Mouse (Mus musculus): Measurements from ENCODE around the gene Fndc7. TPM values are rescaled to one million over a fixed set of nuclear protein-coding genes. Genes with fewer than 3 reads are reported as not detected.

Gene Fndc7
- polyA plus RNA-seq, 1 experiment from 2014 or later: 0.26 TPM

GRCm38 (mm10) chr3:108911081-108911547 lies 21.3 kb upstream of the Fndc7 start:
- Histone ChIP-seq H3K4me3 (peak overlapping the region; percentile 93), H3K27ac (peak overlapping the region; percentile 98), H3K27me3 (ENCODE audit: insufficient read depth, poor library complexity, severe bottlenecking) (no peaks in the 10 kb centered on the region), H3K4me1 (peaks cover 7% of the 10 kb centered on the region; the same call in 1 of the 2 replicates), H3K36me3 (peaks cover 23% of the 10 kb centered on the region), H3K9me3 (no peaks in the 10 kb centered on the region)
- peak; percentile 89 for DNase-seq (ENCODE audit: low spot score)
- WGBS: 1% methylated on average over 42 of the region's 44 CpGs

GRCm38 (mm10) chr3:108910303-108911080 lies 20.7 kb upstream of the Fndc7 start:
- H3K4me1 ChIP-seq: peaks cover 7% of the 10 kb centered on the region; the same call in 1 of the 2 replicates
- peak overlapping the region; percentile 98 for H3K27ac ChIP-seq
- no peaks in the 10 kb centered on the region for H3K9me3 ChIP-seq
- under 1% methylated on average over 32 of the region's 32 CpGs for WGBS
- peak; percentile 78 for DNase-seq (ENCODE audit: low spot score)
- H3K4me3 ChIP-seq: peak overlapping the region; percentile 93
- H3K27me3 ChIP-seq (ENCODE audit: insufficient read depth, poor library complexity, severe bottlenecking): no peaks in the 10 kb centered on the region
- peaks cover 29% of the 10 kb centered on the region for H3K36me3 ChIP-seq

DNA sequence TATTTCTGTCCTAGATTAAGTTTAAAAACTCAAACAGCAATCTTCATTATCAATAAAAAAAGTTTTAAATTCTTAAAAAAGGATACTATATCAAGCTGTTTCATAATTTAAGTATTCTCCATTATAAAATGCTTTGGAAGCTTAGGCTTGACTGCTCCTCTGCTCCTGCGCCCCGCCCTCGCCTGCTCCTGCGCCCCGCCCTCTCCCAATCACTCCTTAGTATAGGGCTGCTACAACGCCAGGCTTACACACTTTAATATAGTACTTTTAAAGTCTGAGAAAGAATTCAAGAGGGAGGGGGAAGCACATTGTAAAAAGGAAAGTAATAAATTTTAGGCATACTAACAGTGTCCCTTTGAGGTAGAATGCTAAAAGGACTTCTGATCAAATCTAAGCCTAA lies 13.1 kb upstream of the Fndc7 start:
- no peak overlapping the region for H3K27ac ChIP-seq
- H3K4me1 ChIP-seq: no peaks in the 10 kb centered on the region
- 87% methylated on average over 6 of the region's 6 CpGs for WGBS
- no peak for DNase-seq (ENCODE audit: low spot score)
- H3K4me3 ChIP-seq: no peak overlapping the region
- H3K9me3 ChIP-seq: no peaks in the 10 kb centered on the region
- no peaks in the 10 kb centered on the region for H3K27me3 ChIP-seq (ENCODE audit: insufficient read depth, poor library complexity, severe bottlenecking)
- peaks cover 72% of the 10 kb centered on the region for H3K36me3 ChIP-seq

DNA sequence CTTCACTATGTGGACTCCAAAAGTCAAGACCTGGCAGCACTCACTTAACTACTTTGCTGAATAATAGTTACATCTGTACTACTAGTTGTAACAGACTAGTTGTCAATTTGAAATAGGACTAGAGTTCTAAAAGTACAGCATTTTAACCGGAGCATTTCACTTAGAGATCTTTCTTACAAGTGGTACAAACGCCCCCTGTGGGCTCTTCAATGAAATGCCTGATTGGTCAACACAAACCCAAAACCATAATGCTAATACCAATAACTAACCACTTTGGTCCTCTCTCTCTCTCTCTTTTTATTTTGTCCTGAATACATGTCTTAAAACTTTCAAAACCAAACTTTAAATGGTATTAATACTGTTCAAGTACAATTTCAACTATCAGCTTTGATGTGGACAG lies 12.2 kb upstream of the Fndc7 start:
- no peak overlapping the region for H3K4me3 ChIP-seq
- H3K4me1 ChIP-seq: no peaks in the 10 kb centered on the region
- no peak for DNase-seq (ENCODE audit: low spot score)
- H3K27me3 ChIP-seq (ENCODE audit: insufficient read depth, poor library complexity, severe bottlenecking): no peaks in the 10 kb centered on the region
- no peaks in the 10 kb centered on the region for H3K9me3 ChIP-seq
- peaks cover 63% of the 10 kb centered on the region for H3K36me3 ChIP-seq
- WGBS: 50% methylated on average over 2 of the region's 2 CpGs
- no peak overlapping the region for H3K27ac ChIP-seq

- DNase-seq (ENCODE audit: low spot score): no peak
- Histone ChIP-seq H3K27ac (no peak overlapping the region), H3K36me3 (peaks cover 51% of the 10 kb centered on the region), H3K4me1 (no peaks in the 10 kb centered on the region), H3K9me3 (no peaks in the 10 kb centered on the region), H3K4me3 (no peak overlapping the region), H3K27me3 (ENCODE audit: insufficient read depth, poor library complexity, severe bottlenecking) (no peaks in the 10 kb centered on the region)
- 77% methylated on average over 5 of the region's 5 CpGs for WGBS
Observed at GRCm38 (mm10) chr3:108900681-108901080, 10.9 kb upstream of the Fndc7 start.

GRCm38 (mm10) chr3:108900147-108900546 lies 10.3 kb upstream of the Fndc7 start:
- no peak overlapping the region for H3K4me3 ChIP-seq
- no peaks in the 10 kb centered on the region for H3K4me1 ChIP-seq
- WGBS: 82% methylated on average over 3 of the region's 3 CpGs
- no peak for DNase-seq (ENCODE audit: low spot score)
- peaks cover 45% of the 10 kb centered on the region for H3K36me3 ChIP-seq
- H3K27me3 ChIP-seq (ENCODE audit: insufficient read depth, poor library complexity, severe bottlenecking): no peaks in the 10 kb centered on the region
- no peak overlapping the region for H3K27ac ChIP-seq
- no peaks in the 10 kb centered on the region for H3K9me3 ChIP-seq

- Histone ChIP-seq H3K36me3 (peaks cover 30% of the 10 kb centered on the region), H3K4me3 (no peak overlapping the region), H3K4me1 (no peaks in the 10 kb centered on the region), H3K9me3 (no peaks in the 10 kb centered on the region), H3K27ac (no peak overlapping the region), H3K27me3 (ENCODE audit: insufficient read depth, poor library complexity, severe bottlenecking) (no peaks in the 10 kb centered on the region)
- 94% methylated on average over 4 of the region's 4 CpGs for WGBS
- DNase-seq (ENCODE audit: low spot score): no peak
Observed at GRCm38 (mm10) chr3:108898640-108899039, 8.8 kb upstream of the Fndc7 start.

- no peak overlapping the region for H3K4me3 ChIP-seq
- no peak overlapping the region for H3K27ac ChIP-seq
- no peaks in the 10 kb centered on the region for H3K27me3 ChIP-seq (ENCODE audit: insufficient read depth, poor library complexity, severe bottlenecking)
- H3K4me1 ChIP-seq: no peaks in the 10 kb centered on the region
- WGBS: 66% methylated on average over 4 of the region's 4 CpGs
- no peak for DNase-seq (ENCODE audit: low spot score)
- H3K9me3 ChIP-seq: no peaks in the 10 kb centered on the region
- no peaks in the 10 kb centered on the region for H3K36me3 ChIP-seq
Observed at GRCm38 (mm10) chr3:108892914-108893313, 3.1 kb upstream of the Fndc7 start.

DNA sequence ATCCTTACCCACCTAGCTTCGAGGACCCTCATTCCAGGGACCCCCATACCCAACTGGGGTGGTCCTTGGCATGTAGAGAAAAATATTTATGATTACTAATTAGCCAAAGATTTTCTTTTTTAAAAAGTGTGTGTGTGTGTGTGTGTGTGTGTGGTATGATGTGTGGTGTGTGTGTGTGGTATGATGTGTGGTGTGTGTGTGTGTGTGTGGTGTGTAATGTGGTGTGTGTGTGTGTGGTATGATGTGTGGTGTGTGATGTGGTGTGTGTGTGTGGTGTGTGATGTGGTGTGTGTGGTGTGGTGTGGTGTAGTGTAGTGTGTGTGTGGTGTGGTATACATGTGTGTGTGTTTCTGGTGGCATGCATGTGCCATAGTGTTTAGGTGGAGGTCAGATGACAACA lies 2.3 kb upstream of the Fndc7 start:
- WGBS: 77% methylated on average over 1 of the region's 1 CpGs
- H3K4me1 ChIP-seq: peaks cover 5% of the 10 kb centered on the region; the same call in 1 of the 2 replicates
- H3K4me3 ChIP-seq: no peak overlapping the region
- no peak overlapping the region for H3K27ac ChIP-seq
- no peaks in the 10 kb centered on the region for H3K9me3 ChIP-seq
- H3K27me3 ChIP-seq (ENCODE audit: insufficient read depth, poor library complexity, severe bottlenecking): no peaks in the 10 kb centered on the region
- peak; percentile 62 for DNase-seq (ENCODE audit: low spot score)
- no peaks in the 10 kb centered on the region for H3K36me3 ChIP-seq

GRCm38 (mm10) chr3:108887618-108887975 lies 2.2 kb downstream of the Fndc7 start:
- Histone ChIP-seq H3K27ac (peak overlapping the region; percentile 79; the same call in 1 of the 2 replicates), H3K4me1 (peaks cover 42% of the 10 kb centered on the region), H3K9me3 (no peaks in the 10 kb centered on the region), H3K27me3 (ENCODE audit: insufficient read depth, poor library complexity, severe bottlenecking) (no peaks in the 10 kb centered on the region), H3K4me3 (no peak overlapping the region), H3K36me3 (no peaks in the 10 kb centered on the region)
- WGBS: 87% methylated on average over 3 of the region's 3 CpGs
- DNase-seq (ENCODE audit: low spot score): no peak

- 60% methylated on average over 12 of the region's 12 CpGs for WGBS
Observed at GRCm38 (mm10) chr3:108886934-108887617, 2.7 kb downstream of the Fndc7 start.

DNA sequence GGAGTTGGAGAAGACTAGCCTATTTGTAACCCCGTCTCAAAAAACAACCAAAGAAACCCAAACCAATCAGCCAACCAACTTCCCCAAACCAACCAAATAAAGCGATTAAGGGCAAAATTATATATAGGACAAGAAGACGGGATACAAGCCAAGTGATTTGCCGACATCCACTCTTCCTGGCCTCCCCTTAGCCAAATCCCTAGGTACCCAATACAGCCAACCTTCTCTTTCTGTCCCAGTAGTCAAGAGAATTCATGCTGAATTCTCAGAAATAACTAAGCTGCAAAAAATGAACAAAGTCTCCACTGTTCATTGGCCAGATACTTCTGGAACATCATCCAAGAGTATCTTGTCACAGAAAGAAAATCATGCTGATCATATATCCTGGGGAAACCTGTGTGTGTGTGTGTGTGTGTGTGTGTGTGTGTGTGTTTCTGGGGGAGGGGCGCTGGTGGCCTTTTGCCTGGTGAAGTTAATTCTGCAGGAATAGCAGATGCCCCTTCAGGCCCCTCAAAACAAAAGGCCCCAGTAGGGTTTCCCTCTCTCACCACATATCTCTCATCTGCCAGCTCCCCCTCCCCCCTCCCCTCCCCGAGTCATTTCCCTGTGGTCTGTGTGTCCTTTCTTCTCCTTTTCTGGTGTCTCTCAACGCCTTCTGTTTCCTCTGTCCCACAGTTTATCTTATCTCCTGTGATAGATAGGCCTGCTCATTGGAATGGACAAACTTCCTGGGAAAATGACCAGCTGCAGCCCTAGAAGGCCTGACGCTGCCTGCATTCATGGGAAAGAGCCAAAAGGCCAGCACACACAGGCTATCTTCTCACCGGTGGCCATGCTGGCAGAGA lies 3.9 kb downstream of the Fndc7 start:
- Histone ChIP-seq H3K9me3 (no peaks in the 10 kb centered on the region), H3K4me3 (no peak overlapping the region; the same call in 1 of the 2 replicates), H3K36me3 (no peaks in the 10 kb centered on the region), H3K27me3 (ENCODE audit: insufficient read depth, poor library complexity, severe bottlenecking) (no peaks in the 10 kb centered on the region), H3K4me1 (peaks cover 52% of the 10 kb centered on the region), H3K27ac (peak overlapping the region; percentile 79)
- 32% methylated on average over 9 of the region's 9 CpGs for WGBS
- peak; percentile 89 for DNase-seq (ENCODE audit: low spot score)

More at GRCm38 (mm10) chr3:108886934-108887617, 2.7 kb downstream of the Fndc7 start:
- H3K9me3 ChIP-seq: no peaks in the 10 kb centered on the region
- no peaks in the 10 kb centered on the region for H3K27me3 ChIP-seq (ENCODE audit: insufficient read depth, poor library complexity, severe bottlenecking)
- H3K4me3 ChIP-seq: no peak overlapping the region
- H3K27ac ChIP-seq: peak overlapping the region; percentile 79
- H3K4me1 ChIP-seq: peaks cover 42% of the 10 kb centered on the region
- H3K36me3 ChIP-seq: no peaks in the 10 kb centered on the region
- DNase-seq (ENCODE audit: low spot score): no peak

Measured in heart, embryonic 10.5 days (tissue).